Mouse (Mus musculus): ENCODE data around the gene Prkaca.
"Not testable (repeated sequence)": the region's sequence is repeated elsewhere in the genome, so short reads cannot be mapped to it uniquely, and the experiment has no call there.

Prkaca gene

DNA sequence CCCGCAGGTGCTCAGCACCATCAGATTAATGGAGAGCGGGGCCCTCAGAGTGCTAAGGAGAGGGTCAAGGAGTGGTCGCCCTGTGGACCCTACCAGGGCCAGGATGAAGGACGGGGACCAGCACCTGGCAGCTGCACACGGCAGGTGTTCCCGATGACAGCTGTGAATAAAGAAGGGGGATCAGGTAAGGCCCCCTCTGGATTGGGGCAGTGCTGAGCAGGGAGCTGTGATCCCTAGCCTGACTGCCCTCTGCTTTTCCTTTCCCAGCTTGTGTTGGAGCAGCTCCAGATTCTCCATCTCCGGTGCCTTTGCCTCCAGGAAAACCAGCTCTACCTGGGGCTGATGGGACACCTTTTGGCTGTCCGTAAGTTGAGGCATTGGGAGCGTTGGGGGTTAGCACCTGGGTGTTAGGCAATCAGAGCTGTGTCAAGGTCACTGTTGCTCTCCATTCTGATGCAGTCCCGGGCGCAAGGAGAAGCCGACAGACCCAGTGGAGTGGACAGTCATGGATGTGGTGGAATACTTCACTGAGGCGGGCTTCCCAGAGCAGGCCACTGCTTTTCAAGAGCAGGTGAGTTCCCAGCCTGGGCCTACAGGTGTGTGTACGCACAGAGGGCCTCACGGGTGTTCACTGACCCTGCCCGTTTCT lies 26.4 kb downstream of the Prkaca start:
- in situ Hi-C loops (cut with MboI; ENCODE audit: unreplicated experiment in 2 of 2), result no loop called here

DNA sequence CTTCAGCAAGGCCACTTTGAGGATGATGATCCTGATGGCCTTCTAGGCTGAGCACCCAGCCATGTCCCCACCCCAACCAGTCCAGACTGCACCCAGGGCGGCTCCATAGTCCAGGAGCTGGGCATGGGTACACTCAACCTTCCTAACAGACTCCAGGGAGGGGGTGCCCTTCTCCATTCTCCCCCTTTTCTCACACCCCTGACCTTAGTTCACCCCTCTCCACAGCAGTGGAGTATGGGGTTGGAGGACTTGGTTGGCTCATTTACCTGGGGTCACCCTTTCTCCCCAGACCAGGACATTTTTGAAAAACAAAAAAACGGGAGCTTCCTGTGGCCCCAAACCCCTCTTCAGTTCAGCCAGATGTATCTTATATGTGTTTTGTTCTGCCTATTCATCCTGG lies 27.0 kb downstream of the Prkaca start:
- in situ Hi-C loops (cut with MboI; ENCODE audit: unreplicated experiment in 2 of 2), result no loop called here

DNA sequence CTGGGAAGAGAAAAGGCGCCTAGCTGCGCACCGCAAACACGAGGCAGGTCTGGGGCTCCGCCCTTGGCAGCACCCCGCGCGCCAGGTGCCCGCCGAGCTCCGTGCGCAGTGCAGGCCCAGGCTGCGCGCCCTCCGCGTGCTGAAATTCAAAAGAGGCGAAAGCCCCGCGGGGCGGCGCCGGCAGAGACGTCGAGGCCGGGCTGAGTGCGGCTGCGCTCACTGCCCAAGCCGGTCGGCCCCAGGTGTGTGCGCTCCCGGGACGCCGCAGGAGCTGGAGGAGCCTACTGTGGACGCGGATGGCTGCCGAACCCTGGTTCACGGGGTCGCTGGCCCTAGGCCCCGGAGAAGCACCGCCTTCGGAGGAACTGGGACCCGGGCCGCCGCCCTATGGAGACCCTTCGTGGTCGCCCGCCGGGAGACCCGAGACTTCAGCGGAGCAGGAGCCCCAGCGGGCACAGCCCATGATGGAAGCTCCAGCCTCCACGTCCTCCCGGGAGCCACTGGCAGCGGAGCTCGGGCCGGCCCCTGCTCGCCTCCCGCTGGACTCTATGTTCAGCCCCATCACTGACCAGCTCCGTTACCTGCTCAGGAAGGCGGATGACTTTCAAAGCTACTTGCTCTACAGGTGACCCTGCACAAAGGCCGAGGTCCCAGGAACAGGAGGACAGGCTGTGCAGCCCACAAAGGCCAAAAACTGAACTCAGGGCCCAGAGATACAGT lies 28.6 kb downstream of the Prkaca start, which contains the start of gene 1700067K01Rik:
1700067K01Rik (plus strand) TSS at position 222 of the 720 bp plus-strand sequence.
- in situ Hi-C loops (cut with MboI; ENCODE audit: unreplicated experiment in 2 of 2), result no loop called here

DNA sequence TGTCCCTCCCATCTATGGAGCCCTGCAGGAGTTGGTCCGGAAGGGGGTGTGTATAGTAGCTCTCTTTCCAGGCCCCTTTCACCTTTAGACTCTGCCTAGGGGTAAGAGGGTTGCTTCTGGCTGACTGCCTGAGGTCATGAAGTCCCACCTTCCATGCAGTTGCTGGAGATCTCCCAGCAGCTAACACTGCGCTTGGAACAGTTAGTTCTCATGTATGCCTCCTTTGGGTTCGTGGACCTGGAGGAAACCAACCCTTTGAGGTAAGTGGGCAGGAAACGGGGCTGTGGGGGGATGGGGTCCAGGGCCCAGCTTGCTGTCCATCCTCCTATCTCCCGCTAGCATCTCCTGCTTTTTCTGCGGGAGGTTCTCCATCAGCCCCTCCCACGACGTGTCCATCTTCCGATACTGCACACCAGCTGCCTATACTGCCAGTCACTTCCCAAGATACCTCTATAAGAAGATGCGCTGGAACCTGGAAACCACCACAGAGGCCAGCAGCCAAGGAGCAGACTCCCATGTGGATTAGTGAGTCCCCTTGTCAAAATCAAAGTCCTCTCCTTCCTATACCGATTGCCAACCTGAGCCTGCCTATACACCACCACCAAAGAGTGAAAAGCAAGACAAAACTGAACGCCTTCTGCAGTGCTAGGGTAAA lies 30.3 kb downstream of the Prkaca start:
- in situ Hi-C loops (cut with MboI; ENCODE audit: unreplicated experiment in 2 of 2), result no loop called here

DNA sequence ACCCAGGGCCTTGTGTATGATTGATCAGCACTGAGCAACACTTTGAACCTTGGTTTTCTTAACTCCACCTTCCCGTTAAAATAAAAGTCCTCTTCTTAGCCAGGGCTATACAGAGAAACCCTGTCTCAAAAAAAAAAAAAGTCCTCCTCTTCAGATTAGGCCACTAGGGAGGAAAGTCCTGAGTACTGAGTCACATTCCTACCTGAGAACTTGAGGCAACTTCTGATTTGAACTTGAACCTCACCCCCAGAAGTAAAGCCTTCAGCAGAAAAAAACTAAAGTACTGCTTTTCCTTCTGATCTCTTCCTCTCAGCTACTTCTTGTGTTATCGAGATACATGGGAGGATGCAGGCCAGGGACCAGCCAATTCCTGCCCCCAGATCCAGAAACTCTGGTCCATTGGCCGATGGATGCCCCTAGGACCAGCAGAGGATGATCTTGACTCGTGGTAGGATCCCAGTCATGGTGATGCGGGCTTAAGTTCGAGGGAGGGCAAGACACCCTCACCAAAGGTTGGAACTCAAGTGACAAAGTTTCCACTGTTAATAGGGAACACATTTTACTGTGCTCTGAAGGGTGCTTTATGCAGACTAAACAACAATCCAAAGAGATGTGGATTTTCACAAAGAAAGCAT lies 30.9 kb downstream of the Prkaca start:
- in situ Hi-C loops (cut with MboI; ENCODE audit: unreplicated experiment in 2 of 2), result no loop called here

DNA sequence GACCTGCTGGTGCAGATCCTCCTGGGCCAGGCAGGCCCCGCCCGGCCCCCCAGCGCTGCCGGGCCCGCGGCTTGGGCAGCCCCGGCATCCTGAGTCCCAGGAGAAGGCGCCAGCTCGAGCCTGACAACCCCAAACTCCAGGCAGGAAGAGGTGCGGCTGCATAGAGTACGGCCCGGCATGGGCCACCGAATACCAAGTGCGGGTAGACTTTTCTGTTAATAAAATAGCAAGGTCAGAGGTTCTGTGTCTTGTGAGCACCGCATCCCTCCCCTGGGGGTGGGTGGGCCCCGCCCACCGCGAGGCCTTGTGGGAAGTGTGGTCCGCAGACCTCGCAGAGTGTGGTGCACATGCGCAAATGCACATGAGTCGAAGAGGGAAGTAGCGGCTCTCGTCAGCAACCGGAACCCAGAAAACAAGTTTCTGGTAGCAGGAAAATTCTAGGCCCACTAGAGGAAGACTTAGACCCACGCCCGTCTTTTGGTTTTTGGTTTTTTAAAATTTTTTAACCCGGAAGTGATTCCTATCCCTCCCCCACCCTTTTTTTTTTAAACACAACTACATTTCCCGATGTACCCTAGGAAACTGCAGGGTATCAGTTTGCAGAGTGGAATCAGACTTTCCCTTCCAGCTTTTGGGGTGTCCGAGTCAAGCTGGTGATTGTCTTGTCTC lies 31.9 kb downstream of the Prkaca start:
- in situ Hi-C loops (cut with MboI; ENCODE audit: unreplicated experiment in 2 of 2), result no loop called here

DNA sequence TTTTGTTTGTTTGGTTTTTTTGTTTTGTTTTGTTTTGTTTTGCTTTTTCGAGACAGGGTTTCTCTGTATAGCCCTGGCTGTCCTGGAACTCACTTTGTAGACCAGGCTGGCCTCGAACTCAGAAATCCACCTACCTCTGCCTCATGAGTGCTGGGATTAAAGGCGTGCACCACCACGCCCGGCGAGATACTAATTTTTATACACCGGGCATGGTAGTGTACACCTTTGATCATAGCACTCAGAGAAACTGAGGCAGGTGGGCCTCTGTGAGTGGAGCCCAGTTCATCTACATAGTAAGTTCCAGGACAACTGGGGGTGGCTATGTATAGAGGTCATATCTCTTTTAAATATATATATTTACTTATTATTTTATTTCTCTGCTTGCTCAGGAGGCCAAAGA lies 32.7 kb downstream of the Prkaca start:
- in situ Hi-C loops (cut with MboI; ENCODE audit: unreplicated experiment in 2 of 2), result not testable (repeated sequence)

DNA sequence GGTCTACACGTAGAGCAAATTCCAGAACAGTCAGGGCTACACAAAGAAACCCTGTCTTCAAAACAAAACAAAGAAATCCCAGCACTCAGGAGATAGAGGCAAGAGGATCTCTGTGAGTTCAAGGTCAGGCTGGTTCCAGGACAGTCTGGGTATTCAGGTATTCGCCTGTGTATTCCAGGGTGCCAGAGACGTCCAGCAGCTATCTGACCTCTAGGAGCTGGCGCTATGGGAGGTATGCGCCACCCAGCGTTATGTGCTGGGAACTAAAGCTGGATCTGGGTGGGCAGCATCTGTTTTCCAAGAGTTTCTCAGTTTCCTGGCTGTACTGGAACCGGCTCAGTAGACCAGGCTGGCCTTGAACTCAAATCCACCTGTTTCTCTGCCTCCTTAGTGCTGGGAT lies 35.6 kb downstream of the Prkaca start:
- in situ Hi-C loops (cut with MboI; ENCODE audit: unreplicated experiment in 2 of 2), result no loop called here

DNA sequence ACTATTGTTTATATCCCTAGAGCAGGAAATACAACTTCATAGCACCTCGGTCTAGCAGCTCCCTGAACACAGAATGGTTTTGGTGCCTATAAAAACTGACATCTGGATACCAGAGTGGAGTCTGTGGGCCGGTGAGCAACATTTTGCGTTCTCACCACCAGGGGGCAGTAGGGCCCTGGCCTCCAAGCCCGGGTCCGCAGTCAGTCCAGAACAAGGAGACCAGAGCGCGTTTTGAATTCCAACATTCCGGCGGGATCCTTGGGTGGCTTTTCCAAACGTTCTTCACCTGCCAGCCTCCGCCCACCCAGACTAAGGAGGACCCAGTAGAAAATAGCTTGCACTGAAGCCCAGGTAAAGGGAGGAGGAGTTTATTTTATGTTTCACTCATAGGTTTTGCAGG lies 37.1 kb downstream of the Prkaca start:
- in situ Hi-C loops (cut with MboI; ENCODE audit: unreplicated experiment in 2 of 2), result no loop called here

DNA sequence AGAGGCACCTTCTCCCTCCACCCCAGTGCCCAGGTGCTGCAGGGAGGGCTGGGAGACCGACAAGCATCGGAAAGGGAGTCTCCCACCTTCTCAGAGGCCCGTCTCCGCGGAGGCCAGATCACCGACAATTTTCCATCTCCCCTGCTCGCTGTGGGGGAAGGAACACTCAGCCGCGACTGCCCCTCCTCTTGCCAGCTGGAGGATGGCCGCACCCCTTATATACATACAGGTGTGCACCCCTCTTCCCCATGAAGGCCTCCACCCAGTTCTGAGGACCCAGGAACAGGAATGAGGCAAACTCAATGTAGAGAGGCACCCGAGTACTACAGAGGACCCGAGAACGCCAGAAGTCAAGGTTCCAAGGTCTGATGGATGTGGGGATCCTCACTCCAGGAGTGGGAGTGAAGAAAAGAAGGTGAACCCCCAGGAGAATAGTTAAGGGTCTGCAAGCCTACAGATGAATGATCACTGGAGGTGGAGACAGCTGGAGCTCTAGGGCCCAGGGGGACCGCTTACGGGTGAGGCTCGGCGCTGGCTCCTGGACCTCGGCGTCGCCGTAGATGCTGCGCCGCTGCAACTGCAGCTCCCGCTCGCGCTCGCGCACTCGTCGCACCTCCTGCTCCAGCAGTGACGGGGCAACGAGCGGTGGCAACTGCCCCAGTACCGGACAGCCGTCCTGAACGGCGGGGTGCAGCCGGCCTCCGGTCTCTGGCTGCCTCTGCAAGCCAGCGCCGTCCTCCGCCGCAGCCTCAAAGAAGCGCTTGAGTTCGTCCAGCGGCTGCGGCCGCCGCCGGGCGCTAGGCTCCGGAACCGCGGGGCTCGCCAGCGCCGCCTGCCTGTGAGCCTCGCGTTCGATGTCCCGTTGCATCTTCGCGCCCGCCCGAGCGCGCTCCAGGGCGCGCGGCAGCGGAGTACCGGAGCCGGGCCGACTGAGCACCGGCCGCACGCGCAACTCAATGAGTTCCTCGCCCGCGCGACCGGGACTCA lies 38.1 kb downstream of the Prkaca start:
- in situ Hi-C loops (cut with MboI; ENCODE audit: unreplicated experiment in 2 of 2), result no loop called here

DNA sequence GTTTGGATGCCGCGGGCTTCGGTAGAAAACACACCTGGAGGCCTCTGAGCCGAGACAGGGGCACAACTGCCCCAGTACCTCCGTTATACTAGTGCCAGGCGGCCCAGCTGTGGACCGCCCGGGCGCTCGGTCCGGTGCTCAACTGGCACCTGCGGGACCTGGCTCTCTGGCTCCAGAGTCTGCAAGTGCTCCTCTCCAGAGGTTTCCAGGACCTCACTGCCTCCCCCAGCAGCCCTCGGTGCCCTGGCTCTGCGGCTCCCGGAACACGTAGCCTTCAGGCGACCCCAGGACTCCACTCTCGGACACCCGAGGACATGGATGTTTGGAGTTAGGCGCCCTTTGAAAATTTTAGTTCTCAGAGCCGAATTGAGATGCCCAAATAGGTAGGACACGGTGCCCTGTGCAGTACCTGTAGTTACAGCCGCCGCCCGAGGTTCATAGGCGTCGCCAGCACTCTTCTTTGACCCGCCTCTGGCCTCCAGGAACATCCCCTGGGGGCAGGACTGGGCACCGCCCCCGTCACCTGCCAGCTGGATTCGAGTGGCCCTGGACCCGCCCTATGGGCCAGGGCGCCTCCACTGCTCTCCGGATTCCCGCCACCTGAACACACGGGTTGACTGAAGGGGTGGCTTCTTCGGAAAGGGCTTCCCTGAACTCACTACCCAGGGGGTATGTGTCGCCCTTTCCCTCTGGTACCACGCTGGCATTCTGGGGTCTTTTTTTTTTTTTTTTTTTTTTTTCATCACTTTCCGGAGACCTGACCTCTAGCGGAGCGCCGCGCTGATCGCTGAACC lies 39.1 kb downstream of the Prkaca start, which contains the start of gene 2210011C24Rik:
2210011C24Rik (minus strand) TSS at position 467 of the 794 bp plus-strand sequence.
- in situ Hi-C loops (cut with MboI; ENCODE audit: unreplicated experiment in 2 of 2), result no loop called here

DNA sequence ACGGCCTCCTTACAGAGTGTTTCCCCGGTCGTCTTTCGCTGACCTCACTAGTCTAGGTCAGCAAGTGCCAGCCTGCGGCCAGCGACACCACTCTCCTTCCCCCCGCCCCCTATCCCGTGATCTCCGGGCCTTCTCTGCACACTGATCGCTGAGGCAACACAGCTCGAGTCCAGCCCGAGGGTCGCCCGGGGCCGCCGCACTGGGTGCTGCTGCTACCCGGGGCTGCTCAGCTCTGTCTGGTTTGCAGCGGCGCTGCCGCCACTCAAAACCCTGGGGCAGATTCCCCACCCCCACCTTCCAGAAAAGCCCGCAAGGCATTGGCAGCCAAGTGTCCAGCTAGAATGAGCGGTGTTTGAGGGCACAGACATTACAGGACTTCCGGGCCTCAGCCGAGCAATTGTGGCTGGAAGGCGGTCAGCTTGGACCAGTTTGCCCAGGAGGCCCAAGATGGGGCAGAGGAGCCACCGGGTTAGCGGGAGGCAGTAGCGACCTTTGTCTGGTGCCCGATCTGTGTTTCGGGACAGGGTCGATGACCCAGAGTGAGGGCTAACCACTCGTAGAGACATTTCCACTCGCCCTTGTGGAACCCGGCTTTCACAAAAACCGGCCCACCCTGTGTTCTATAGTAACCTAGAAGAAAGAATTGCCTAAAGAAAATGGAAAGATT lies 39.8 kb downstream of the Prkaca start:
- in situ Hi-C loops (cut with MboI; ENCODE audit: unreplicated experiment in 2 of 2), result no loop called here

DNA sequence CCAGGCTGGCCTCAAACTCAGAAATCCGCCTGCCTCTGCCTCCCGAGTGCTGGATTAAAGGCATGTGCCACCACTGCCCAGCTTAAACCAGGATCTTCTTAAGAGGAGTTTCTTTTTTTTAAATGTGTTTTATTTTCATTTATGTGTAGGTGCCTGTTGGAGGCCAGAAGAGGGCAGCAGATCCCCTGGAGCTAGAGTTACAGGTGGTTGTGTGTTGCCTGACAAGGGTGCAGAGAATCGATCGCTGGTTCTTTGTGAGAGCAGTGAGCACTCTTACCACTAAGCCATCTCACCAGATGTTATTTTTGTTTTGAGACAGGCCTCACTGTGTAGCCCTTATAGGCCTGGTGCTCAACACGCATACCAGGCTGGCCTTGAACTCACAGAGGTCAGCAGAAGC lies 43.0 kb downstream of the Prkaca start:
- in situ Hi-C loops (cut with MboI; ENCODE audit: unreplicated experiment in 2 of 2), result no loop called here

DNA sequence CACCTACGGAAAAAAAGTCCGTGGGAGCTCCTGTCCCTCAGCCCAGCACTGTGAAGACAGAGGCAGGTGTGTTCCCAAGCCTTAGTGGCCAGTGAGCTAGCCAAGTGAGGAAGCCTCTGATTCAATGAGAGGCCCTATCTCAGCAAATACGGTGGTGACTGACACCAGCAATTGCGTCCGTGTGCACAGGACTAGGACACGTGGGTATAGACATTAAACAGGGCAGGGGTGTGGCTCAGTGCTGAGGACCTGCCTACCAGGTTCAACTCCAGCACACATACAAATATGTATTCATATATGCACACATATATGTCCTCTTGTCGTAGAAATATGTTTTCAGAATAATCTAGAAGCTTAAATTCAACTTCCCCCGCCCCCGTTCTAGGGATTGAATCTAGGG lies 46.9 kb downstream of the Prkaca start:
- in situ Hi-C loops (cut with MboI; ENCODE audit: unreplicated experiment in 2 of 2), result no loop called here

DNA sequence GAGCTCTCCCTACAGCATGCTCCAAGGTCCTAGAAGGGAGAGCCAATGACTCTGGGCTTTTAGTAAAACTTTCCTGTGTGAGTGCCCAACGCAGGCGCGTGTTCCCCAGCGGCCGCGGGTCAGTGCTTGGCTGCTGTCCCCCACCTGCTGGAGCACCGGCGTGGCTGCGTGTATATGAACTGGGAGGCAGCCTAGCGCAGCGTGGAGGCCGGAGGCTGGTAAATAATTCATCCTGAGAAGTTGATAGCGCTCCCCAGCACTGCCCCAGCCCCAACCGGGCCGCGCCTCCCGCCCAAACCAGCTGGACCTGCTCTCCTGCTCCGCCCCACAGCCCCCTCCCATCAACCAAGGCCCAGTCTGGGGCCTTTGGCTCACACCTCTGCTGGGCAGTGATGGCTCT lies 48.3 kb downstream of the Prkaca start, which contains the start of gene Palm3:
Palm3 (plus strand) TSS at position 376 of the 400 bp plus-strand sequence.
- in situ Hi-C loops (cut with MboI; ENCODE audit: unreplicated experiment in 2 of 2), result no loop called here

DNA sequence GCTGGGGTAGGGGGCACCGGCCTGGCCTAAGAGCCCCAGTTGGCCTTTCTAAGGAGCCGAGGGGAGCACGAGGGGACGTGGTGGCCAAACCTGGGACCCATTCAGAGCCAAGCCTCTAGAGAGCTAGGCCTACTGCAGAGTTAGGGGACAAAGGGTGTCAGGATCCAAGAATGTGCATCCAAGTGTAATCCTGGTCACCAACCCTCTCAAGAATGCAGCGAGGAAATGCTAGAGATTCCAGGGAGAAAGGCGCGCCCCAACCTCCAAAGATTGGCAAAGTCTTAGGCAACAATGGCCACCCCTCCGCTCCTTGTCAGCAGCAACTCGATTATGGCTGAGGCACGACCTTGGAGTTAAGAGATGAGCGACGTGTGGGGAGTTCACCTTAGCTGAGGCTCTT lies 48.8 kb downstream of the Prkaca start:
- in situ Hi-C loops (cut with MboI; ENCODE audit: unreplicated experiment in 2 of 2), result no loop called here

DNA sequence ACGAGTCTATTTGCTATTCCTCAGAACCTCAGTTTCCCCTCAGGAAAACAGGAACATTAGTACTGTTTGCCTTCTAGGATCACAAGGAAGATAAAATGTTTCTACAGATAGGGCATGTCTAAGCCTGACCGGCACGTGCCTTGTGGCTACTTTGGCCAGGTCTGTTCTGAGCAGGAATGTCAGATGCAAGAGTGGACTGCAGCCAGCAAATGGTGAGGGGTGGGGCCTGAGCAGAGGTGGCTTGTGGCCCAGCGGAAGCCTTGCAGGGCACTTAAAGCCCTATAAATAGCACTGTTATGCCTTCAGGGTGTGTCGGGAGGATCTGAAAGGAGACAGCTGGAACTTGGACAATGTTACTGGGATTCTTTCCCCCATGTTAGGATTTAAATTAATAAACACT lies 50.3 kb downstream of the Prkaca start:
- in situ Hi-C loops (cut with MboI; ENCODE audit: unreplicated experiment in 2 of 2), result no loop called here

DNA sequence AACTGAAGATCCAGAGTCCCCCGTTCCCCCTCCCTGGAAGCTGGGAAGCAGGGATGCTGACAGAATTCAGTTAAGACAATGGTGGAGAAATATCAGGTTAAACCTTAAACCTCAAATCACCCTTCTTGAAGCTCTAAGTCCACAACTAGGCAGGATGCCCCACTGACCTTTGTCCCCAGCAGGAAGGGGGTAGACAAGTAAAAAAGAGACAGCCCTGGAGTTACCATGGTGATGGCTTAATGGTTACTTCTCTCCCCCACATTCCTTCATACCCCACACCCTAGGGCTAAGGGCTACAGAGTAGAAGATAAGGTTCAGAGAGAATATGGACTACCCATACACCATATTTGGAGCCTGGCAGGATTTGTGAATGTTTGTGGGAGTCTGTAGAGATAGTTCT lies 50.8 kb downstream of the Prkaca start:
- in situ Hi-C loops (cut with MboI; ENCODE audit: unreplicated experiment in 2 of 2), result no loop called here
